Mouse (Mus musculus): ENCODE data around the gene Skp1a. TPM values are rescaled to one million over a fixed set of nuclear protein-coding genes. Genes with fewer than 3 reads are reported as not detected.
"Not testable (repeated sequence)": the region's sequence is repeated elsewhere in the genome, so short reads cannot be mapped to it uniquely, and the experiment has no call there.

The Skp1a gene
- 464 and 512 TPM in 2 replicates for polyA plus RNA-seq (2015; fragmentation: Nextera tagmentation; extraction: Ambion mirVana)

- H3K27me3 ChIP-seq = no peaks in the 10 kb centered on the region
- H3K4me2 ChIP-seq = peak within 1 kb of the TSS; percentile 63
- peak within 1 kb of the TSS; percentile 80 for H3K9ac ChIP-seq
- peak; percentile 81 for ATAC-seq (replicated peaks; ENCODE audit: insufficient number of reproducible peaks, insufficient read depth, low FRiP score, low read depth)
- H3K27ac ChIP-seq = peak within 1 kb of the TSS; percentile 99
- peaks cover 20% of the 10 kb centered on the region for H3K4me1 ChIP-seq (replicated peaks)
- H3K9me3 ChIP-seq (replicated peaks) = no peaks in the 10 kb centered on the region
- H3K36me3 ChIP-seq = no peaks in the 10 kb centered on the region
- H3K4me3 ChIP-seq = peak within 1 kb of the TSS; percentile 64
- WGBS = under 1% methylated on average over 87 of the region's 87 CpGs
Observed at GRCm38 (mm10) chr11:52231606-52232541, at the start of gene Skp1a. Skp1a (plus strand) TSS chr11:52231995.

GRCm38 (mm10) chr11:52196496-52197023, 35.2 kb upstream of the Skp1a start:
- H3K4me3 ChIP-seq; H3K27me3 ChIP-seq; H3K36me3 ChIP-seq; H3K9ac ChIP-seq; H3K4me2 ChIP-seq; H3K27ac ChIP-seq; ATAC-seq (replicated peaks; ENCODE audit: insufficient number of reproducible peaks, insufficient read depth, low FRiP score, low read depth); H3K4me1 ChIP-seq (replicated peaks); H3K9me3 ChIP-seq (replicated peaks): not testable (repeated sequence)
- WGBS = 79% methylated on average over 8 of the region's 8 CpGs

DNA sequence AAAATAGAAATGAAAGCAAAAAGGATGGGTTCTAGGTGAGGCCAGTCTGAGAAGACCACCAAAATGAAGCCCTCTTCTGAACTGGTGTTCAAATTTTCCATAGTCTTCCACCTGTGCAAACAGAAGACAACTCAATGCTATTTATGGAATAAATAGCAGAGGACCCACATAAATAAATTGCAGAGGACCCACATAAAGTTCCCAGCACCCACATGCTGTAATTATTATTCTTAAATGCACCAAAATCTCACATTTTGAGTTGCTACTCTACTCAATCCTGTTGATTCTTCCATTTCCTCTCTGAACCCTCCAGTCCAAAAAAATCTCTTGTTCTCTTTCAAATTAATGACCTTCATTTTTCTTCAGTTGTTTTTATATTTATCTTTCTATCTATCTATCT, 17.9 kb upstream of the Skp1a start, which contains the start of gene Olfr1371:
Olfr1371 (minus strand) TSS at position 101 of the 400 bp plus-strand sequence.
- H3K4me2 ChIP-seq = no peak within 1 kb of the TSS
- H3K9me3 ChIP-seq (replicated peaks) = no peaks in the 10 kb centered on the region
- no peak within 1 kb of the TSS for H3K4me3 ChIP-seq
- ATAC-seq (replicated peaks; ENCODE audit: insufficient number of reproducible peaks, insufficient read depth, low FRiP score, low read depth) = no peak
- H3K4me1 ChIP-seq (replicated peaks) = no peaks in the 10 kb centered on the region
- H3K27ac ChIP-seq = no peak within 1 kb of the TSS
- H3K27me3 ChIP-seq = no peaks in the 10 kb centered on the region
- H3K9ac ChIP-seq = no peak within 1 kb of the TSS
- no peaks in the 10 kb centered on the region for H3K36me3 ChIP-seq

DNA sequence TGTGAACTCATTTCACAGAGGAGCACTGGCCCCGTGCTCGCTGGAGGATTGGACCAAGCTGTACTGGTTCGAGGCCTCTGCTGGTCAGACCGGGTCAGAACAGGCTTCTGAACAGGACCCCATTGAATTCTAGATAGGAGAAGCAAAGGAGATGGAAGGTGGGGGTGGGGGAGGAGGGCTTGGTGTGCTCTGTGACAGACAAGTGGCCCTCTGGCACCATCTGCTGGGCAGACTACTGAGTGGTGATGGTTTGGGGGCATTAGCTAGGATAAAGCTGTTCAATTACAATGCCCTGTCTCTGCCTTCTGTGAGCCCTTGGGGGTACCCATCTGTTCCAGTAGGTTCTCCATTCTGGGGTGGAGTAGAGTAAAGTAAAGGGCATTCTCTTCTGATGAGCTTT, 11.5 kb upstream of the Skp1a start:
- Histone ChIP-seq H3K9ac (no peak overlapping the region), H3K4me2 (0 out of 2 replicates have a peak overlapping the region, but pooled peaks have one; percentile 15), H3K27me3 (peaks cover 3% of the 10 kb centered on the region; the same call in 1 of the 2 replicates), H3K4me3 (no peak overlapping the region), H3K9me3 (replicated peaks) (no peaks in the 10 kb centered on the region), H3K4me1 (replicated peaks) (0 out of 2 replicates have a peak, but pooled peaks cover 5% of the 10 kb centered on the region), H3K27ac (no peak overlapping the region), H3K36me3 (no peaks in the 10 kb centered on the region)
- ATAC-seq (replicated peaks; ENCODE audit: insufficient number of reproducible peaks, insufficient read depth, low FRiP score, low read depth) = peak; percentile 43; the same call in 1 of the 2 replicates
- 6% methylated on average over 4 of the region's 4 CpGs for WGBS

GRCm38 (mm10) chr11:52221921-52222320, 9.9 kb upstream of the Skp1a start:
- H3K4me1 ChIP-seq (replicated peaks); H3K9me3 ChIP-seq (replicated peaks); ATAC-seq (replicated peaks; ENCODE audit: insufficient number of reproducible peaks, insufficient read depth, low FRiP score, low read depth); H3K9ac ChIP-seq; H3K27ac ChIP-seq; H3K4me3 ChIP-seq; H3K4me2 ChIP-seq; H3K27me3 ChIP-seq; H3K36me3 ChIP-seq: not testable (repeated sequence)
- 80% methylated on average over 6 of the region's 6 CpGs for WGBS

DNA sequence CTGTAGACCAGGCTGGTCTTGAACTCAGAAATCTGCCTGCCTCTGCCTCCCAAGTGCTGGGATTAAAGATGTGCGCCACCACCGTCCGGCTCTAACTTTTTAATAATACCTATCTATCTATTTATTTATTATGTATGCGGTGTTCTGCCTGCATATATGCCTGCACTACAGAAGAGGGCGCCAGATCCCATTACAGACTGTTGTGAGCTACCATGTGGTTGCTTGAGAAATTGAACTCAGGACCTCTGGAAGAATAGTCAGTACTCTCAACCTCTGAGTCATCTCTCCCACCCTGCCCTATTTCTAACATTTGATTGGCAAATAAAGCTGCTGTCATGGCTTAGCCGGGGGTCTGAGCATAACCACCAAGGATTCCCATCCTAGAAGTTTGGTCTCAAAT, 8.9 kb upstream of the Skp1a start:
- peaks cover 3% of the 10 kb centered on the region; the same call in 1 of the 2 replicates for H3K27me3 ChIP-seq
- H3K9me3 ChIP-seq (replicated peaks) = no peaks in the 10 kb centered on the region
- H3K4me1 ChIP-seq (replicated peaks) = 0 out of 2 replicates have a peak, but pooled peaks cover 5% of the 10 kb centered on the region
- H3K9ac ChIP-seq = no peak overlapping the region
- H3K4me2 ChIP-seq = no peak overlapping the region
- H3K27ac ChIP-seq = no peak overlapping the region
- no peaks in the 10 kb centered on the region for H3K36me3 ChIP-seq
- H3K4me3 ChIP-seq = no peak overlapping the region
- ATAC-seq (replicated peaks; ENCODE audit: insufficient number of reproducible peaks, insufficient read depth, low FRiP score, low read depth) = no peak
- WGBS = 71% methylated on average over 6 of the region's 6 CpGs

DNA sequence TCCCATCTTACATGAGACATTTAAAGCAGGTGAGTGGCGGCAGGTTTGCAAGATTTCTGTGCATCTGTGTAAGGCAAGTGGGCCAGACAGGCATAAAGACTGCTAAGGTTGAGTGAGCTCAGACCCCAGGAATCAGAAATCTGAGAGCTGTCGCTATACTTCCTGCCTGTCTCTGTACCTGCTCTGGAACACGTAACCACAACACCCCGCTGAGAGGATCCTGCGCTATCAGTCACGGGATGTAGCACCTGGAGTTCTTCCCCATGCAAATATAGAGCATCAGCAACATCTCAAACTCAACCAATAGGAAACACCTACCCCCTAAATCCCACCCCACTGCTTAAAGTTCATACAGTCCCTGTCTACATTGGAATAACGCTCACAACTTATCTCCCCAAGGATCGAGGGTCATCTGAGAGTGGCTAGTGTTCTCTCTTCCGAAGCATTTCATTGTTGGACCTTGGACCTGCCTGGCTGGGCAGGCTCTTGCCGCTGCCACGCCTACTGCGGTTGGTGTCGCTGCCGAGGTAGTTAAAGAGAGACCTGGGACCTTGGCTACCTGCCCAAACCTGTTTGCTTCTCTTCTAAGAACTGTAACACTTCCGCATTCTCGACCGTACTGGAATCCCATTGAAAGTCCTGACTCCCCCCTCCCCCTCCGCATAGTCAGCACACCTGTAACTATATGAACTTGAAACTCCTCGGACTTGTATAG, 7.7 kb upstream of the Skp1a start:
- H3K27ac ChIP-seq = no peak overlapping the region
- H3K4me1 ChIP-seq (replicated peaks) = 0 out of 2 replicates have a peak, but pooled peaks cover 5% of the 10 kb centered on the region
- 7% methylated on average over 19 of the region's 19 CpGs for WGBS
- peak overlapping the region; percentile 59 for H3K4me2 ChIP-seq
- H3K27me3 ChIP-seq = peaks cover 3% of the 10 kb centered on the region; the same call in 1 of the 2 replicates
- no peak overlapping the region for H3K9ac ChIP-seq
- peak overlapping the region; percentile 28 for H3K4me3 ChIP-seq
- H3K36me3 ChIP-seq = no peaks in the 10 kb centered on the region
- no peaks in the 10 kb centered on the region for H3K9me3 ChIP-seq (replicated peaks)
- no peak for ATAC-seq (replicated peaks; ENCODE audit: insufficient number of reproducible peaks, insufficient read depth, low FRiP score, low read depth)

DNA sequence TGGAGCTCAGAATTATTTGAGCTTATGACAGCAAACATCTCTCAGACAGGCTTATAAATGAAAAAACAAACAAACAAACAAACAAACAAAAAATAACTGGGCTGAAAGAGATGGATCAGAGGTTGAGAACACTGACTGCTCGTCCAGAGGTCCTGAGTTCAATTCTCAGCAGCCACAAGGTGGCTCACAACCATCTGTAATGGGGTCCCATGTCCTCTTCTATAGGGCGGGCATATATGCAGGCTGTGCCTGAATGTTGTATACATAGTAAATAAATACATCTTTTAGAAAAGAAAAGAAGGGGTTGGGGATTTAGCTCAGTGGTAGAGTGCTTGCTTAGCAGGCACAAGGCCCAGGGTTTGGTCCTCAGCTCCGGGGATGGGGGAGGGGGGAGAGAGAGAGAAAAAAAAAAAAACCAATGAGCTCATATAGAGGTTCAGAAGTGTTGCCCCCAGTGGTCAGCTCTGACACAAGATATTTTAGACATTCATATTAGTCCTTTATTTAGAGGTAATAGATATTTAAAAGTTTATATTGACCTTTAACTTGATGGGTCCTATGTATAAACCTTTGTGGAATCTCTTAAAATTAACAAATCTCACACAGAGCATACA, 5.7 kb upstream of the Skp1a start:
- Histone ChIP-seq H3K4me2 (no peak overlapping the region), H3K4me3 (no peak overlapping the region), H3K9ac (no peak overlapping the region), H3K27ac (no peak overlapping the region), H3K36me3 (no peaks in the 10 kb centered on the region), H3K9me3 (replicated peaks) (no peaks in the 10 kb centered on the region), H3K27me3 (peaks cover 3% of the 10 kb centered on the region; the same call in 1 of the 2 replicates), H3K4me1 (replicated peaks) (peaks cover 11% of the 10 kb centered on the region)
- no peak for ATAC-seq (replicated peaks; ENCODE audit: insufficient number of reproducible peaks, insufficient read depth, low FRiP score, low read depth)
- 64% methylated on average over 3 of the region's 3 CpGs for WGBS

DNA sequence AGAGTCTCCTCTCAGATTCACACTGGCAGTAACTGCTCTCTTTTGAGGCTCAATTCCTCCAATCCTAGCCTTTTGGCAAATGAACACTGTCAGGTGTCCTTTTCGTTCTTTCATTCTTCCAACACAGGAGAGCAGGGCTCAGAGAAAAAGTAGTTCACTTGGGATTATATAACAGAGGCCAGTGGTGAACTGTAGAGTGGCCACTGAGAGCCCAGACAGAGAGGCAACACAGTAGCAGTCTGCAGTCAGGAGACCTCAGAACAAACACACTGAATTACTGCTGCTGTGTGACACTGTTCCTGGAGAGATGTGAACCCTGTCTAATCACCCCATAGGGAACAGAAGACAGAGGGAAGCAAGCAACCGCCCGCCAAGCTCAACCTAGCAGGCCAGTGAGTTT, 4.7 kb upstream of the Skp1a start:
- Histone ChIP-seq H3K4me2 (no peak overlapping the region), H3K4me1 (replicated peaks) (peaks cover 11% of the 10 kb centered on the region), H3K9ac (no peak overlapping the region), H3K36me3 (no peaks in the 10 kb centered on the region), H3K27ac (no peak overlapping the region), H3K4me3 (no peak overlapping the region), H3K9me3 (replicated peaks) (no peaks in the 10 kb centered on the region), H3K27me3 (peaks cover 3% of the 10 kb centered on the region; the same call in 1 of the 2 replicates)
- WGBS = 79% methylated on average over 3 of the region's 3 CpGs
- no peak for ATAC-seq (replicated peaks; ENCODE audit: insufficient number of reproducible peaks, insufficient read depth, low FRiP score, low read depth)

DNA sequence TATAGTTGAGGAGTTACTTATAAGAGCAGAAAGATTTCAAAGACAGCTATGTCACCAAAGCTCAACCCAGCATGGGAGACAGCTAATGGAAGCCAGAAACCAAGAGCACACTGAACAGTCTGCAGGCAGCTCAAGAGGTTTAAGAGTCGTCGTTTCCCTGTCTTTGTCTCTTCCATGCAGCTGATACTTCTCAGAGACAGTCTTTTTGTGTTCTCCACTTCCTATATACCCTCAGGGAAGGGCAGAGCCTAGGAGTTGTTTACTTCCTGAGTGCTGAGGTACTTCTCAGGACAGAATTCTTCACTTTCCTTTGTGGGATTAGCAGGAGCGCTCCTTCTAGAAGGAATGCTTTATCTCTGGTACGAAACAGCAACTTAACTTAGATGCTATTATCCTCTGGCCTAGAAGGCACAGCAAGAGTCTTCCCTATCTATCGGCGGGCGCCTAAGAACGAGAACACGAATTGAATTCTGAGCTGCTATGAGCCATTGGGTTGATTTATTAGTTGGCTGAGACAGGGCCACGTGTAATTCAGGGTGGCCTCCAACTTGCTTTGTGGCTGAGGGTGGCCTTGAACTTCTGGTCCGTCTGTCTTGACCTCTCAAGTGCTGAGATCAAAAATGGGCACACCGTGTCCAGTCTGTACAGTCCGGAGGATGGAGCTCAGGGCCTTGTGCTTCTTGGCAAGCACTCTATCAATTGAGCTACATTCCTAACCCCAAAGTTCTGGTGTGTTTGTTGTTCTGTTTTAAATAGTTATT, 4.1 kb upstream of the Skp1a start:
- WGBS = 73% methylated on average over 13 of the region's 13 CpGs
- Histone ChIP-seq H3K4me3 (no peak overlapping the region), H3K4me1 (replicated peaks) (peaks cover 11% of the 10 kb centered on the region), H3K27ac (no peak overlapping the region), H3K4me2 (no peak overlapping the region), H3K36me3 (no peaks in the 10 kb centered on the region), H3K9me3 (replicated peaks) (no peaks in the 10 kb centered on the region), H3K27me3 (peaks cover 3% of the 10 kb centered on the region; the same call in 1 of the 2 replicates), H3K9ac (no peak overlapping the region)
- no peak for ATAC-seq (replicated peaks; ENCODE audit: insufficient number of reproducible peaks, insufficient read depth, low FRiP score, low read depth)

All from heart, embryonic 15.5 days (tissue).